Mouse (Mus musculus) testis, adult 2 months (tissue): ENCODE measurements around the gene Dgkd.

Experiments used
- CTCF ChIP-seq: fragments of 200-500 bp; IDR thresholded peaks from 2 replicates; pipeline ENCODE4 v1.5.1; 2012; ENCODE audit warnings: low read depth, mild to moderate bottlenecking, inconsistent platforms, low read length, moderate library complexity; ENCODE audit not compliant: control insufficient read depth, insufficient read depth, insufficient replicate concordance
- POLR2A ChIP-seq: fragments of 200-500 bp; IDR thresholded peaks from 2 replicates; pipeline ENCODE4 v1.6.1; 2012; ENCODE audit warnings: low read depth, mild to moderate bottlenecking, inconsistent platforms, low read length, moderate library complexity; ENCODE audit not compliant: control insufficient read depth

DNA sequence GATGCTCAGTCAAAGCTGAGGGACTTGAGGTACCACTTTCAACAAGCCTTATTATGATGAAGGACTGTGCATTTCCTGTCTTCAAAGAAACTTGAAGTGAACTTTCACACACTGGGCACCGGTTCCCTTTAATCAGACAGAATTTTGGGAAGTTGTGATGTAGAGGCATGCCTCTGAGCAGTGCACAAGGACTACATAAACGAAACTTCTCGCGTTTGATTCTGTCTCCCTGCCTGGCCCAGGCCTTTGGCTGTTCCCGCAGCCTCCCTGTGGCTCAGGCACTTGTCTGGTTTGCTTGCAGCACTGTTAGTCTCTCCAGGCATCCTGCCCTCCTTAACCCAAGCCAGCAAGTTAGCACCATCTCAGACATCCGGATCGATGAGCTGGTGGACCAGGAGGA is 39.4 kb upstream of the Dgkd start:
- TF ChIP-seq POLR2A, result no peak
- TF ChIP-seq CTCF, result no peak
